Mouse (Mus musculus) lung, adult 2 months (tissue): ENCODE data around the gene Tlcd1. TPM values are rescaled to one million over a fixed set of nuclear protein-coding genes. Genes with fewer than 3 reads are reported as not detected.

Experiments
- DNase-seq: peaks from one replicate; pipeline ENCODE4 v3.0.0; 2022
- H3K4me1 ChIP-seq: fragments of 200-500 bp; 2 replicates; pipeline ENCODE4 v1.6.1; 2011; ENCODE audit warnings: low read length; ENCODE audit not compliant: control insufficient read depth, insufficient read depth
- H3K4me3 ChIP-seq: fragments of 200-500 bp; replicated peaks from 2 replicates; pipeline ENCODE3; 2011; ENCODE audit warnings: low read depth, mild to moderate bottlenecking, control low read depth, low read length; ENCODE audit errors: extremely low read depth
- CTCF ChIP-seq: fragments of 200-500 bp; IDR thresholded peaks from 2 replicates; pipeline ENCODE4 v1.5.1; 2011; ENCODE audit warnings: mild to moderate bottlenecking, low read length, control low read depth; ENCODE audit not compliant: insufficient read depth
- POLR2A ChIP-seq: fragments of 200-500 bp; IDR thresholded peaks from 2 replicates; pipeline ENCODE4 v1.6.1; 2011; ENCODE audit warnings: low read depth, mild to moderate bottlenecking, control low read depth, low read length, borderline replicate concordance; ENCODE audit errors: extremely low read depth
- WGBS: fragments of 180-500 bp; shearing (Covaris S2); methylation state at CpG from one replicate; pipeline ENCODE4 v1.1.7; 2018; 5-methylcytosine and 5-hydroxymethylcytosine counted together
- polyA plus RNA-seq: library from polyadenylated mRNA; depleted of rRNA; stranded (reverse); fragments of >200 nt; gene quantifications from 2 replicates; pipeline ENCODE4 v1.2.3, GENCODE M21; 2012; rRNA removed

The Tlcd1 gene
- polyA plus RNA-seq, 1 experiment, result 38.0 TPM

GRCm38 (mm10) chr11:78215709-78216317, 39.3 kb downstream of the Tlcd1 start:
- no peak overlapping the region for H3K4me3 ChIP-seq
- 87% methylated on average over 11 of the region's 11 CpGs for WGBS
- DNase-seq, result no peak
- no peaks in the 10 kb centered on the region for H3K4me1 ChIP-seq
- TF ChIP-seq CTCF (no peak), POLR2A (no peak)

- TF ChIP-seq POLR2A (no peak), CTCF (no peak)
- 83% methylated on average over 4 of the region's 4 CpGs for WGBS
- H3K4me1 ChIP-seq, result no peaks in the 10 kb centered on the region
- DNase-seq, result no peak
- H3K4me3 ChIP-seq, result no peak overlapping the region
Observed at GRCm38 (mm10) chr11:78223586-78223985, 47.1 kb downstream of the Tlcd1 start.

Other genes with a start within 250 kb of the Tlcd1 start
- 0.12 and 0.19 TPM in 2 replicates for gene Sez6, start 245.9 kb upstream of the Tlcd1 start, polyA plus RNA-seq
- 50.4 and 55.3 TPM in 2 replicates for gene Phf12, start 194.0 kb upstream of the Tlcd1 start, polyA plus RNA-seq
- gene Dhrs13, start 144.4 kb upstream of the Tlcd1 start, polyA plus RNA-seq, result 7.9 and 8.7 TPM in 2 replicates
- 114 and 145 TPM in 2 replicates for gene Flot2, start 138.8 kb upstream of the Tlcd1 start, polyA plus RNA-seq
- 23.9 and 27.8 TPM in 2 replicates for gene Eral1, start 96.3 kb upstream of the Tlcd1 start, polyA plus RNA-seq
- gene Fam222b, start 82.1 kb upstream of the Tlcd1 start, polyA plus RNA-seq, result 21.6 and 25.6 TPM in 2 replicates
- gene Traf4, start 11.1 kb upstream of the Tlcd1 start, polyA plus RNA-seq, result 37.0 and 42.8 TPM in 2 replicates
- 16.1 and 18.9 TPM in 2 replicates for gene Nek8, start within 50 bp of the Tlcd1 start, polyA plus RNA-seq
- 103 and 212 TPM in 2 replicates for gene Rpl23a, start 6.9 kb downstream of the Tlcd1 start, polyA plus RNA-seq
- gene Rab34, start 11.7 kb downstream of the Tlcd1 start, polyA plus RNA-seq, result 45.4 and 59.2 TPM in 2 replicates
- 0.87 and 1.4 TPM in 2 replicates for gene Proca1, start 16.7 kb downstream of the Tlcd1 start, polyA plus RNA-seq
- 67.6 and 81.7 TPM in 2 replicates for gene Sdf2, start 69.0 kb downstream of the Tlcd1 start, polyA plus RNA-seq
- 21.0 and 26.5 TPM in 2 replicates for gene Supt6, start 69.3 kb downstream of the Tlcd1 start, polyA plus RNA-seq
- 53.9 and 65.4 TPM in 2 replicates for gene 2610507B11Rik, start 85.0 kb downstream of the Tlcd1 start, polyA plus RNA-seq
- 0.22 and 0.27 TPM in 2 replicates for gene BC030499, start 114.1 kb downstream of the Tlcd1 start, polyA plus RNA-seq
- gene Spag5, start 124.8 kb downstream of the Tlcd1 start, polyA plus RNA-seq, result 1.4 and 1.6 TPM in 2 replicates
- gene Aldoc, start 146.3 kb downstream of the Tlcd1 start, polyA plus RNA-seq, result 8.4 and 10.4 TPM in 2 replicates
- 68.4 and 69.0 TPM in 2 replicates for gene Pigs, start 151.7 kb downstream of the Tlcd1 start, polyA plus RNA-seq
- 55.4 and 64.1 TPM in 2 replicates for gene Unc119, start 166.8 kb downstream of the Tlcd1 start, polyA plus RNA-seq
- gene Foxn1, start 209.8 kb downstream of the Tlcd1 start, polyA plus RNA-seq, result 0.62 TPM in 1 of 2 replicates, not detected in the other
- 1.5 and 1.9 TPM in 2 replicates for gene Slc13a2, start 245.5 kb downstream of the Tlcd1 start, polyA plus RNA-seq